Mouse (Mus musculus): ENCODE measurements around the gene Cbfb.

GRCm38 (mm10) chr8:105241016-105241415 is 70.5 kb downstream of the Cbfb start:
- TF ChIP-seq POLR2A (IDR thresholded peaks at IDR 0.05; ENCODE audit: extremely low read depth, insufficient read depth, low read length) = no peak
- no peak for TF ChIP-seq CTCF (IDR thresholded peaks at IDR 0.05; ENCODE audit: low read depth, low read length)

Measured in liver, adult 2 months (tissue).